Mouse (Mus musculus) ES-E14 (cell line): Measurements from ENCODE around the gene Vgf.

Source experiments
- CHD2 ChIP-seq: IDR thresholded peaks from 2 replicates; pipeline ENCODE4 v1.6.1; 2014; ENCODE audit warnings: mild to moderate bottlenecking, low read depth, low read length, inconsistent platforms
- HCFC1 ChIP-seq: IDR thresholded peaks from 2 replicates; pipeline ENCODE4 v1.6.1; 2012; ENCODE audit warnings: low read length, inconsistent platforms, borderline replicate concordance; ENCODE audit not compliant: insufficient read depth
- ZC3H11A ChIP-seq: IDR thresholded peaks from 2 replicates; pipeline ENCODE4 v1.6.1; 2012; ENCODE audit warnings: low read depth, mild to moderate bottlenecking, inconsistent platforms, low read length, borderline replicate concordance
- ZNF384 ChIP-seq: IDR thresholded peaks from 2 replicates; pipeline ENCODE4 v1.6.1; 2012; ENCODE audit warnings: low read depth, low read length, inconsistent platforms

GRCm38 (mm10) chr5:137078616-137079015, 52.4 kb downstream of the Vgf start:
- no peak for TF ChIP-seq HCFC1
- no peak for TF ChIP-seq ZC3H11A
- TF ChIP-seq ZNF384 = no peak
- no peak for TF ChIP-seq CHD2
